Mouse (Mus musculus): ENCODE measurements around the gene Hyal3. TPM values are rescaled to one million over a fixed set of nuclear protein-coding genes. Genes with fewer than 3 reads are reported as not detected.
A peak's percentile ranks its signal among the peaks of the same experiment; 100 is the strongest.

Gene Hyal3
- total RNA-seq, 2 experiments from 2014 or later = 2.0 to 2.1 TPM

GRCm38 (mm10) chr9:107543299-107543698, 37.3 kb upstream of the Hyal3 start:
- Histone ChIP-seq H3K27ac (no peak overlapping the region), H3K4me3 (no peak overlapping the region)
- TF ChIP-seq CTCF (conservative IDR thresholded peaks at IDR 0.05) = no peak
- no peak for DNase-seq (ENCODE audit: low spot score in 2 of 2)

DNA sequence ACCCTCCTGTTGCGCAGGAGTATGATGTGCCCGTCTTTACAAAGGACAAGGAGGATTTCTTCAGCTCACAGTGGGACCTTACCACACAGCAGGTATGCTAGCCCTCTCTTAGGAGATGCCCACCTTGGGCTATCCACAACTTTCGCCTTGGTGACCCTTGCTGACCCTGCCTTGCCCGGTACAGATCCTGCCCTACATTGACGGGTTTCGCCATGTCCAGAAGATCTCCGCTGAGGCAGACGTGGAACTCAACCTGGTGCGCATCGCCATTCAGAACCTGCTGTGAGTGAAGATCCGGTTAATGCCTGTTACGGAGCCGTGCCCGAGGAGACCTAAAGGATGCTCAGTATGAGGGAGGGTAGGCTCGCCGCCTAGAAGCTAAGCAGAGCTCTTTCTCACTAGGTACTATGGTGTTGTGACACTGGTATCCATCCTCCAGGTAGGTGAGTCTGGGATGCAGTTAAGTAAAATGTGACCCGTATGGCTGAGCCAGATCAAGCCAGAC, 36.4 kb upstream of the Hyal3 start:
- TF ChIP-seq CTCF (conservative IDR thresholded peaks at IDR 0.05) = no peak
- no peak overlapping the region for H3K4me3 ChIP-seq
- DNase-seq (ENCODE audit: low spot score in 2 of 2) = no peak
- no peak overlapping the region for H3K27ac ChIP-seq

DNA sequence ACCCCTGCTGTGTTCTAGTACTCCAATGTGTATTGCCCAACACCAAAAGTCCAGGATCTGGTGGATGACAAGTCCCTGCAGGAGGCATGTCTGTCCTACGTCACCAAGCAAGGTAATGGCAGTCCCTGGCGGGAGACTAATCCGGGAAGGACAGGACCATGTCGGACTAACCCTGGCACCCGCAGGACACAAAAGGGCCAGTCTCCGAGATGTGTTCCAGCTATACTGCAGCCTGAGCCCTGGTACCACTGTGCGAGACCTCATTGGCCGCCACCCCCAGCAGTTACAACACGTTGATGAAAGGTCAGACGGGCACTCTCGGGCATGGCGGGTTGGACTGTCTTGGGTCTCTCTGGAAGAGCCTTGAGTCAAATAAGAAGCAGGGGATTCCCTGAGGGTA, 35.9 kb upstream of the Hyal3 start:
- no peak for DNase-seq (ENCODE audit: low spot score in 2 of 2)
- no peak for TF ChIP-seq CTCF (conservative IDR thresholded peaks at IDR 0.05)
- no peak overlapping the region for H3K4me3 ChIP-seq
- H3K27ac ChIP-seq = no peak overlapping the region

DNA sequence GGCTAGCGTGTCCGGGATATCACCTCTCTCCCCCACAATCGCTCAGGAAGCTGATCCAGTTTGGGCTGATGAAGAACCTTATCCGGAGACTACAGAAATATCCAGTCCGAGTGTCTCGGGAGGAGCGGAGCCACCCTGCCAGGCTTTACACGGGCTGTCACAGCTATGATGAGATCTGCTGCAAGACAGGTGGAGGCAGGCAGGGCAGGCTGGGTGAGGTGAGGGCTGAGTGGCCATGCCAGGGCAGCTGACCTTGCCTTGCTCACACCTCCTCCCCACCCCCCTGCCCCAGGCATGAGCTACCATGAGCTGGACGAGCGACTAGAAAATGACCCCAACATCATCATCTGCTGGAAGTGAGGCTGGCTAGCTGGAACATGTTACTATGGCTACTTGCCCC, 35.4 kb upstream of the Hyal3 start:
- no peak for DNase-seq (ENCODE audit: low spot score in 2 of 2)
- no peak for TF ChIP-seq CTCF (conservative IDR thresholded peaks at IDR 0.05)
- no peak overlapping the region for H3K27ac ChIP-seq
- H3K4me3 ChIP-seq = no peak overlapping the region

DNA sequence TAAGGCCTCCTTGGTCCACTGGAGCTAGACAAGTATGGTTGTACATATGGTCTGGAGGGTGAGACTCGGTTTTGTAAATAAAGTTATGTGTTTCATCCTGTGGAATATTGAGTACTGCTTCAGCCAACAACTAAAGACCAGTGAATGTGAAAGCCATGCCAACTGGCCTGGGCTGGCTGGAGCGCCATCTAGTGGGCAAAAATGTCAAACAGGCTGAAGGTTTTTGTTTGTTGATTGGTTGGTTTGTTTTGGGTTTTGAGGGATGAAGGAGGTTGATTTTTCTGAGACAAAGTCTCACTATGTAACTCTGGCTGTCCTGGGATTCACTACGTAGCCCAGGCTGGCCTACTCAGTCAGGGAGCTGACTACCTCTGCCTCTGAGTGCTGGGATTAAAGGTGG, 35.0 kb upstream of the Hyal3 start:
- TF ChIP-seq CTCF (conservative IDR thresholded peaks at IDR 0.05) = peak; percentile 96
- no peak overlapping the region for H3K4me3 ChIP-seq
- no peak overlapping the region for H3K27ac ChIP-seq
- DNase-seq (ENCODE audit: low spot score in 2 of 2) = peak; percentile 65 to 83

- Histone ChIP-seq H3K27ac (peak within 1 kb of the TSS; percentile 73), H3K4me3 (peak within 1 kb of the TSS; percentile 46)
- peak; percentile 82 to 89 for DNase-seq (ENCODE audit: low spot score in 2 of 2)
- TF ChIP-seq CTCF (conservative IDR thresholded peaks at IDR 0.05) = no peak
Observed at GRCm38 (mm10) chr9:107547026-107547425, 33.6 kb upstream of the Hyal3 start, which contains the start of gene Zmynd10. Gene Zmynd10 (plus strand): TSS chr9:107547298.

GRCm38 (mm10) chr9:107547957-107548356, 32.7 kb upstream of the Hyal3 start:
- Histone ChIP-seq H3K27ac (no peak overlapping the region), H3K4me3 (no peak overlapping the region)
- DNase-seq (ENCODE audit: low spot score in 2 of 2) = no peak
- no peak for TF ChIP-seq CTCF (conservative IDR thresholded peaks at IDR 0.05)

DNA sequence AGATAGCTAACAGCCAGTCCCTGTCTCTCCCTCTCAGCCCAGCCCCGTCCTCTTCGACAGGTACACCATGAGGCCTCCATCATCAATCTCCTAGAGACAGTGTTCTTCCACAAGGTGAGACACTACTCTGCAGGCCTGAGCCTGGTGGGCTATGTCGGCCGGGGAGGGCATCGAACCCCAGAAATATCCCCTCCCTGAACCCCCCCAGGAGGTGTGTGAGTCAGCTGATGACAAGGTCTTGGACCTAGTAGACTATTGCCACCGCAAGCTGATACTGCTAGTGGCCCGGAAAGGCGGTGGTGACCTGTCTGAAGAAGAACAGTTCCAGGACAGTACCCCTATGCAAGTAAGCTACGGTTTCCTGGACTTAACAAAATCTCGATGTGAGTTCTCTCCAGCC, 31.8 kb upstream of the Hyal3 start:
- Histone ChIP-seq H3K27ac (no peak overlapping the region), H3K4me3 (no peak overlapping the region)
- no peak for TF ChIP-seq CTCF (conservative IDR thresholded peaks at IDR 0.05)
- no peak for DNase-seq (ENCODE audit: low spot score in 2 of 2)

DNA sequence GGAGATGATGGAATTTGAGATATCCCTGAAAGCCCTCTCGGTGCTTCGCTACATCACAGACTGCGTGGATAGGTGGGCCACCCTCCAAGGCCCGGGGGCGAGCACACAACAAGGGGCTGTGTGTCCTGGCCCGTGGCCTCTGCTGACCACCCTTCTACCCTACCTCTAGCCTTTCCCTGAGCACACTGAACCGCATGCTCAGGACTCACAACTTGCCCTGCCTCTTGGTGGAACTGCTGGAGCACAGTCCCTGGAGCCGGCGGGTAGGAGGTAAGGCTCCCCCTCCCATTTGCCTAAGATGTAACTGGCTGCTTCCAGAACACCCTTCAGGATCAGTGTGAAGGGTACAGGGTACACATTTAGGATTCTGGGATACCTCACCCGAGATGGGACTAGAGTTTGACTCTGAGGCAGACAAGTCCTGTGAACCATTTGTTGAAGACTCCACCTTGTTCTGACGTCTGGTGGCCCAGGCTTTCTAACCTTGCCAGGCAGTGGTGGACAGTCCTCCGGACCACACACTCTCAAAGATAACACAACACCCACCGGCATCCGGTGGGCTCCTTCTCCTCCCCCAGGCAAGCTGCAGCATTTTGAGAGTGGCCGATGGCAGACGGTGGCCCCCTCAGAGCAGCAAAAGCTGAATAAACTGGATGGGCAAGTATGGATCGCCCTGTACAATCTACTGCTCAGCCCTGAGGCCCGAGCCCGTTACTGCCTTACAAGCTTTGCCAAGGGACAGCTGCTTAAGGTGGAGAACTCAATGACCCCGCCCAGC, 31.1 kb upstream of the Hyal3 start:
- no peak for DNase-seq (ENCODE audit: low spot score in 2 of 2)
- Histone ChIP-seq H3K27ac (no peak overlapping the region), H3K4me3 (no peak overlapping the region)
- no peak for TF ChIP-seq CTCF (conservative IDR thresholded peaks at IDR 0.05)

DNA sequence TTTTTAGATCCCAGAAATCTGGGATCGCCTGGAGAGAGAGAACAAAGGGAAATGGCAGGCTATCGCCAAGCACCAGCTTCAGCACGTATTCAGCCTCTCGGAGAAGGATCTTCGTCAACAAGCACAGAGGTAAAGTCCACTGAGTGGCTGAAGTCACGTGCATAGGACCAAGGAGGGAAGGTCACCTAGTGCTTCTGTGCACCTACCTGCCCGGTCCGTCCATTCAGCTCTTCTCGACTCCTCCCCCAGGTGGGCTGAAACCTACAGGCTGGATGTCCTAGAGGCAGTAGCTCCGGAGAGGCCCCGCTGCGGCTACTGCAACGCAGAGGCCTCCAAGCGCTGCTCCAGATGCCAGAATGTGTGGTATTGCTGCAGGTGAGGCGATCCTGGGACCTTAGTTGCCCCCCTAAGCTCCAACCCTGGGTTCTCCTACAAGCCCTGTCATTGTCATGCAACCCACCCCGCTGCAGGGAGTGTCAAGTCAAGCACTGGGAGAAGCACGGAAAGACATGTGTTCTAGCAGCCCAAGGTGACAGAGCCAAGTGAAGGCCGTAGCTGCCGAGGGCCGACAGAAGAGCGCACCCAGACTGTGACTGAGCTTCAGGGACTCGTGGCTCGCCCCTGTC, 30.0 kb upstream of the Hyal3 start:
- TF ChIP-seq CTCF (conservative IDR thresholded peaks at IDR 0.05) = no peak
- H3K4me3 ChIP-seq = no peak overlapping the region
- no peak for DNase-seq (ENCODE audit: low spot score in 2 of 2)
- no peak overlapping the region for H3K27ac ChIP-seq

GRCm38 (mm10) chr9:107551117-107551889, 29.3 kb upstream of the Hyal3 start, which contains the start of gene Rassf1:
Gene Rassf1 (plus strand): TSS chr9:107551555.
- no peak for DNase-seq (ENCODE audit: low spot score in 2 of 2)
- TF ChIP-seq CTCF (conservative IDR thresholded peaks at IDR 0.05) = no peak
- Histone ChIP-seq H3K4me3 (peak within 1 kb of the TSS; percentile 56), H3K27ac (peak within 1 kb of the TSS; percentile 28; the same call in 1 of the 2 replicates)

DNA sequence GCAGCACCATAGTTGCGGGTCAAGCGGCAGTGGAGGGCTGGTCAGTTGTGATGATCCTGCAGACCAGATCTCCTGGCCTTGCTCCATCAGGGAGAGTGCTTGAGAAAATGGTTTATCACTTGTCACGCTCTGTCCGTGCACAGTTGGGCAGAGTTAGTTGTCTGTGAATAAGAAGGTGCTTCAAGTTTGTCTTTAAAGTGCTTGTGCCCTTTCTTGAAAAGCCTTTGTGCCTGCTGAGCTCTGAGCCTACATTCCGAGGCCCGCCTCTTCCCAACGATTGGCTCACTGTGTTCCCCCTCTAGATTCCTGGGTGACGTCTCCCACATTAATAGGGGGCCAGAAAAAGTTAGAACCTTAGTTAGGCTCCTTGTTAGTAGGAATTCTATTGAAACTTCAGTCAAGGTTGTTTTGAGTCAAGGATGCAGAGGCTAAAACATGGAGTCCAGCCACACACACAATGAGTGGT, 28.7 kb upstream of the Hyal3 start:
- TF ChIP-seq CTCF (conservative IDR thresholded peaks at IDR 0.05) = no peak
- no peak overlapping the region for H3K27ac ChIP-seq
- peak overlapping the region; percentile 56 for H3K4me3 ChIP-seq

More for the DNA sequence above, 28.7 kb upstream of the Hyal3 start:
- DNase-seq (ENCODE audit: low spot score in 2 of 2) = no peak

All from layer of hippocampus, adult 2 months (tissue).